Mouse (Mus musculus) testis, adult 2 months (tissue): Measurements from ENCODE around the gene Sgpp2. TPM values are rescaled to one million over a fixed set of nuclear protein-coding genes. Genes with fewer than 3 reads are reported as not detected.

Experiments used
- H3K27ac ChIP-seq: fragments of 200-500 bp; 2 replicates; pipeline ENCODE4 v1.5.1; 2012; ENCODE audit warnings: low read depth, low read length; ENCODE audit not compliant: control insufficient read depth, insufficient read depth
- H3K27me3 ChIP-seq: fragments of 200-500 bp; 2 replicates; pipeline ENCODE4 v1.6.1; 2012; ENCODE audit warnings: mild to moderate bottlenecking, low read length, moderate library complexity; ENCODE audit not compliant: control insufficient read depth, insufficient read depth
- H3K36me3 ChIP-seq: fragments of 200-500 bp; 2 replicates; pipeline ENCODE4 v1.6.1; 2012; ENCODE audit warnings: mild to moderate bottlenecking, low read length; ENCODE audit not compliant: control insufficient read depth, insufficient read depth
- H3K4me1 ChIP-seq: fragments of 200-500 bp; 2 replicates; pipeline ENCODE4 v1.6.1; 2012; ENCODE audit warnings: low read length; ENCODE audit not compliant: control insufficient read depth, insufficient read depth
- H3K4me3 ChIP-seq: fragments of 200-500 bp; 2 replicates; pipeline ENCODE4 v1.5.1; 2012; ENCODE audit warnings: low read depth, mild to moderate bottlenecking, low read length, moderate library complexity, mixed read lengths; ENCODE audit not compliant: control insufficient read depth
- CTCF ChIP-seq: fragments of 200-500 bp; IDR thresholded peaks from 2 replicates; pipeline ENCODE4 v1.5.1; 2012; ENCODE audit warnings: low read depth, mild to moderate bottlenecking, inconsistent platforms, low read length, moderate library complexity; ENCODE audit not compliant: control insufficient read depth, insufficient read depth, insufficient replicate concordance
- POLR2A ChIP-seq: fragments of 200-500 bp; IDR thresholded peaks from 2 replicates; pipeline ENCODE4 v1.6.1; 2012; ENCODE audit warnings: low read depth, mild to moderate bottlenecking, inconsistent platforms, low read length, moderate library complexity; ENCODE audit not compliant: control insufficient read depth
- polyA plus RNA-seq: library from polyadenylated mRNA; depleted of rRNA; stranded (reverse); fragments of >200 nt; gene quantifications from 2 replicates; pipeline ENCODE4 v1.2.3, GENCODE M21; 2012

Sgpp2 gene
- polyA plus RNA-seq, 1 experiment, result 8.7 TPM

GRCm38 (mm10) chr1:78436445-78436844 is 126.3 kb downstream of the Sgpp2 start:
- Histone ChIP-seq H3K36me3 (no peaks in the 10 kb centered on the region), H3K27ac (no peak overlapping the region), H3K4me3 (no peak overlapping the region), H3K27me3 (no peaks in the 10 kb centered on the region), H3K4me1 (no peaks in the 10 kb centered on the region)
- TF ChIP-seq POLR2A (no peak), CTCF (no peak)

DNA sequence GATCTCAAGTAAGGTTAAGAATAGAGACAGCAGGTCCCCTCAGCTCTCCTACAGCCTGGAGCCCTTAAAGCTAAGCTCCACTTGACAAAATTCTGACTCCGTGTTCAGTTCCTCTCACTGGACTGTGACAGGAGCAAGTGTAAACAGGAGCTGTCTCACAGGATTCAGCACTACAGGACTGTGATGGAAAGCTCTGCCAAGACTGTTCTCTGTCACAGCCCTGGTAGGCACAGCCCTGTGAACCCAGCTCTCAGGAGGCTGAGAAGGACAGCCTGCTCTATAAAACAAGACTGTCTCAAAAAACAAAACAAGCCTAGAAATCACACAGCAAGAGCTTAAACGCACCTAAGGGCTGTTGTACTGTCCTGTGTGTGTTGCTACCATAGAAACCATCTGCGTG is 127.0 kb downstream of the Sgpp2 start:
- H3K4me1 ChIP-seq, result no peaks in the 10 kb centered on the region
- no peaks in the 10 kb centered on the region for H3K36me3 ChIP-seq
- H3K4me3 ChIP-seq, result no peak overlapping the region
- no peak for TF ChIP-seq CTCF
- H3K27me3 ChIP-seq, result no peaks in the 10 kb centered on the region
- H3K27ac ChIP-seq, result no peak overlapping the region

GRCm38 (mm10) chr1:78440716-78441115 is 130.6 kb downstream of the Sgpp2 start:
- H3K36me3 ChIP-seq, result no peaks in the 10 kb centered on the region
- no peak for TF ChIP-seq POLR2A
- no peak for TF ChIP-seq CTCF
- H3K4me1 ChIP-seq, result no peaks in the 10 kb centered on the region
- no peak overlapping the region for H3K27ac ChIP-seq
- H3K27me3 ChIP-seq, result no peaks in the 10 kb centered on the region
- no peak overlapping the region for H3K4me3 ChIP-seq

- H3K36me3 ChIP-seq, result no peaks in the 10 kb centered on the region
- H3K27me3 ChIP-seq, result no peaks in the 10 kb centered on the region
- no peak overlapping the region for H3K4me3 ChIP-seq
- no peaks in the 10 kb centered on the region for H3K4me1 ChIP-seq
- no peak overlapping the region for H3K27ac ChIP-seq
- TF ChIP-seq CTCF (no peak), POLR2A (no peak)
Measured at GRCm38 (mm10) chr1:78443056-78443455, 132.9 kb downstream of the Sgpp2 start.

DNA sequence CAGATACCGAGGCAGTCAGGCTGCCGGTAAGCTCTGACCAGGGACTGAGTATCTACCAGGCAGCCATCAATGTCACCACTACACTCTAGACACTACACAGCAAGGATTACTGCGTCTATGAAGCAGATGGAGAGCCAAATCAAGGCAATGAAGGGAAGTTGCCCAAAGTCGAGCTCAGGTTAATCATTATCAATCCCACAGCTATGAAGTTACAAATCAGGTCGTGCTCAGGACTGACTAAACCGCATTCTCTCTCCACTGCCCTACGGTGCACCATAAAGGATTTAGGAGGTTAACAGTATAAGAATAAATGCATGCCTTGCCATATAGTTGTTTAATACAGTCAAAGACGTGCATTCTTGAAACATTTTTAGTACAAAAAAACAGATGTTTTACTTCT is 136.1 kb downstream of the Sgpp2 start:
- no peaks in the 10 kb centered on the region for H3K4me1 ChIP-seq
- H3K36me3 ChIP-seq, result peaks cover 2% of the 10 kb centered on the region
- TF ChIP-seq POLR2A (no peak), CTCF (no peak)
- H3K27ac ChIP-seq, result no peak overlapping the region
- H3K27me3 ChIP-seq, result no peaks in the 10 kb centered on the region
- H3K4me3 ChIP-seq, result no peak overlapping the region

DNA sequence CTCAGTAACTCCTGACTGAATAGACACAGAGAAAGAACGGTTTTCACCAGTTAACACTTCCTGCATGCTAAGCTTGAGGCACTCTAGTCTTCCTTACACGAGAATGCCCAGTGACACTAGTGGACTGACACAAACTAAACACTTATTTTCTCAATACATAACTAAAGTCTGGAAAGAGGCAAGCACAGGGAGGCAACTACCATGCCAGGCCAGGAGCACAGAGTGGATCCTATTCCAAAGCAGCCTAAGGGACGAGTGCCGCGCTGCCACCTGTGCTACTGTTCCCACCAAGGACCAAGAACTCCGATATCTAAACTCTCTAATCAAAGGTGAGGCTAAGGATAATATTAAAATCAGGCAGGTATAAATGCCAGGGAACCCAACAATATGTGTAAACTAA is 136.6 kb downstream of the Sgpp2 start:
- no peak for TF ChIP-seq CTCF
- TF ChIP-seq POLR2A, result no peak
- H3K27ac ChIP-seq, result no peak overlapping the region
- no peaks in the 10 kb centered on the region for H3K4me1 ChIP-seq
- H3K36me3 ChIP-seq, result peaks cover 2% of the 10 kb centered on the region
- H3K27me3 ChIP-seq, result no peaks in the 10 kb centered on the region
- H3K4me3 ChIP-seq, result no peak overlapping the region

GRCm38 (mm10) chr1:78448091-78448490 is 137.9 kb downstream of the Sgpp2 start:
- H3K27ac ChIP-seq, result no peak overlapping the region
- TF ChIP-seq POLR2A (no peak), CTCF (no peak)
- no peak overlapping the region for H3K4me3 ChIP-seq
- peaks cover 3% of the 10 kb centered on the region for H3K36me3 ChIP-seq
- no peaks in the 10 kb centered on the region for H3K4me1 ChIP-seq
- H3K27me3 ChIP-seq, result no peaks in the 10 kb centered on the region
